Mouse (Mus musculus) olfactory bulb, adult 2 months (tissue): ENCODE results near the gene Neu4.

ENCODE experiments used
- CTCF ChIP-seq: fragments of 200-500 bp; IDR thresholded peaks from 2 replicates; pipeline ENCODE4 v1.5.1; 2012; ENCODE audit warnings: low read depth, mild to moderate bottlenecking, low read length, moderate library complexity; ENCODE audit not compliant: insufficient read depth
- POLR2A ChIP-seq: fragments of 200-500 bp; IDR thresholded peaks from 2 replicates; pipeline ENCODE4 v1.6.1; 2012; ENCODE audit warnings: mild to moderate bottlenecking, low read depth, low read length, moderate library complexity; ENCODE audit not compliant: insufficient read depth

DNA sequence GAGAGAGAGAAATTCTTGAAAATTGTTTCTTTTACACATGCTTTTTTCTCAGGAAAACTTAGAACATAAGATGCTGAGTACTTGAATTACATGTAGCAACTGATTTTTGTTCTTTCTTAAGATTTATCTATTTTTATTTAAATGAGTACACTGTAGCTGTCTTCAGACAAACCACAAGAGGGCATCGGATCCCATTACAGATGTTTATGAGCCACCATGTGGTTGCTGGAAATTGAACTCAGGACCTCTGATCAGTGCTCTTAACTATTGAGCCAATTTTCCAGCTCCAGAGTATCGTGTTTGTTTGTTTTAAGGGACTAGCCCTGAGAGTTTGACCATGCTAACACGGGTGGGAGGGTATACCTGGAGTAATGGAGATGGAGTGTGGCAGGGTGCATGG lies 8.6 kb upstream of the Neu4 start:
- no peak for TF ChIP-seq POLR2A
- no peak for TF ChIP-seq CTCF
